Comparison of ENCODE assay signal across 21 mouse cellular contexts in the genomic region with DNA sequence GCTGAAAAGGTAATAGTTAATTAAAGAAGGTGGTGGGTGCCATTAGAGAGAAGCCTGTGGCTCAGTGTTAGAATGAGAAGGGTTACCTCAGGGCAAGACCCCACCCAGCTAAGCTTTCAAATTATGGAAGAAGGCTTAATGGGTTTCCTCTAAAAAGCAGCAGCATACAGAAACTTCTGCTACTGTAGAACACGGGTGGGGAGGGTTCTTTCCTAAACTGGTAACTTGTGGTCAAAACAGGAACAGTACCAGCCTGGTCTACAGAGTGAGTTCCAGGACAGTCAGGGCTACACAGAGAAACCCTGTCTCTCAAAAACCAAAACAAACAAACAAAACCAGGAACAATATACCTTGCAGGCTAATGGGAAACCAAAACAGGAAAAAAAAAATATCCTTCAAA. TPM values are rescaled to one million over a fixed set of nuclear protein-coding genes. Genes with fewer than 3 reads are reported as not detected.
DNase-seq lines count a peak whose midpoint lies in the region; ATAC-seq and TF ChIP-seq lines count a peak whose summit lies in the region.
"Had no signal": no experiment of that assay in that cellular context is flagged by ENCODE, and none has a peak within 500 bp of the region (broad histone marks: within the 10 kb centered on the region; RNA-seq: fewer than 3 reads in every experiment).

No protein-coding gene starts in this region.

- 79% methylated on average over 1 of the region's 1 CpGs for WGBS in forebrain, embryonic 14.5 days

- peak; percentile 47 to 48; a peak in 2 of 4 replicates for ATAC-seq in hematopoietic stem cell, adult 5-6 weeks (replicated peaks in 1 of 2; ENCODE audit: insufficient read depth in 1 of 2, low FRiP score in 2 of 2, low TSS enrichment in 1 of 2, low read depth in 1 of 2, poor library complexity in 2 of 2, severe bottlenecking in 2 of 2)
- ATAC-seq in forebrain, embryonic 14.5 days, result no peak
- ATAC-seq: activated CD4-positive, CD25-positive, alpha-beta regulatory T cell, adult 4 months; inflammation-experienced regulatory T-cells, adult 6 months; midbrain, embryonic 16.5 days; Patski had no signal

- no peak overlapping the region for H3K4me3 ChIP-seq in layer of hippocampus, adult 2 months
- H3K4me3 ChIP-seq in E14TG2a.4 (replicated peaks; ENCODE audit: low read length), result 0 out of 2 replicates have a peak overlapping the region, but pooled peaks have one; percentile 10
- peak overlapping the region; percentile 2 for H3K4me3 ChIP-seq in megakaryocyte, embryonic 14.5 days (replicated peaks)
- no peak overlapping the region for H3K4me3 ChIP-seq in forebrain, embryonic 14.5 days (ENCODE audit: low read depth, low read length)
- H3K4me3 ChIP-seq: embryonic facial prominence, embryonic 12.5 days; heart, adult 2 months; heart, embryonic 15.5 days had no signal

- no peak for DNase-seq in layer of hippocampus, adult 2 months (ENCODE audit: low spot score in 2 of 2)
- DNase-seq in layer of hippocampus, adult 8-10 months (ENCODE audit: low spot score in 2 of 2), result no peak
- DNase-seq in adrenal gland, postnatal 25 days, result no peak
- no peak for DNase-seq in forebrain, embryonic 14.5 days (ENCODE audit: low spot score)
- DNase-seq in cerebellum, postnatal 14 days, result no peak
- DNase-seq: cerebellum, adult 11-12 months; kidney, adult 9 months; kidney, postnatal 36 days; layer of hippocampus, postnatal 36 days; right cerebral cortex, adult 18-20 months; spleen, adult 18-20 months had no signal

- no peak overlapping the region for H3K9ac ChIP-seq in forebrain, embryonic 14.5 days (ENCODE audit: low read length)
- H3K9ac ChIP-seq: embryonic facial prominence, embryonic 12.5 days; heart, embryonic 15.5 days had no signal

- peak overlapping the region; percentile 9; the same call in 1 of the 2 replicates for H3K27ac ChIP-seq in layer of hippocampus, adult 2 months
- no peak overlapping the region for H3K27ac ChIP-seq in forebrain, embryonic 14.5 days (ENCODE audit: low read depth, low read length)
- H3K27ac ChIP-seq: embryonic facial prominence, embryonic 12.5 days; heart, adult 2 months; heart, embryonic 15.5 days had no signal

- H3K27me3 ChIP-seq in E14TG2a.4 (ENCODE audit: insufficient read depth, low read length), result no peaks in the 10 kb centered on the region
- no peaks in the 10 kb centered on the region for H3K27me3 ChIP-seq in megakaryocyte, embryonic 14.5 days (replicated peaks)
- no peaks in the 10 kb centered on the region for H3K27me3 ChIP-seq in forebrain, embryonic 14.5 days (replicated peaks; ENCODE audit: control insufficient read depth, insufficient read depth, low read length)
- H3K27me3 ChIP-seq: embryonic facial prominence, embryonic 12.5 days; heart, embryonic 15.5 days; Patski had no signal

- H3K4me1 ChIP-seq in E14TG2a.4 (replicated peaks; ENCODE audit: low read depth, low read length), result peaks cover 30% of the 10 kb centered on the region
- H3K4me1 ChIP-seq in megakaryocyte, embryonic 14.5 days, result peaks cover 36% of the 10 kb centered on the region
- no peaks in the 10 kb centered on the region for H3K4me1 ChIP-seq in forebrain, embryonic 14.5 days (ENCODE audit: control insufficient read depth, insufficient read depth, low read length)
- H3K4me1 ChIP-seq: heart, embryonic 15.5 days had no signal

- no peaks in the 10 kb centered on the region for H3K9me3 ChIP-seq in E14TG2a.4 (ENCODE audit: low read length)
- peaks cover 4% of the 10 kb centered on the region; the same call in 1 of the 2 replicates for H3K9me3 ChIP-seq in megakaryocyte, embryonic 14.5 days
- no peaks in the 10 kb centered on the region for H3K9me3 ChIP-seq in forebrain, embryonic 14.5 days (replicated peaks; ENCODE audit: control insufficient read depth, low read length)
- H3K9me3 ChIP-seq: embryonic facial prominence, embryonic 12.5 days; heart, embryonic 15.5 days had no signal

- no peaks in the 10 kb centered on the region for H3K36me3 ChIP-seq in E14TG2a.4 (ENCODE audit: insufficient read depth, low read length)
- H3K36me3 ChIP-seq in megakaryocyte, embryonic 14.5 days (replicated peaks; ENCODE audit: low read length), result peaks cover 7% of the 10 kb centered on the region
- no peaks in the 10 kb centered on the region for H3K36me3 ChIP-seq in forebrain, embryonic 14.5 days (ENCODE audit: control insufficient read depth, insufficient read depth, low read length)
- H3K36me3 ChIP-seq: embryonic facial prominence, embryonic 12.5 days; heart, embryonic 15.5 days had no signal

- no peak overlapping the region for H3K4me2 ChIP-seq in forebrain, embryonic 14.5 days (ENCODE audit: low read length)
- H3K4me2 ChIP-seq: embryonic facial prominence, embryonic 12.5 days; heart, embryonic 15.5 days had no signal

- TF ChIP-seq CTCF in layer of hippocampus, adult 2 months (conservative IDR thresholded peaks at IDR 0.05), result no peak
- TF ChIP-seq CTCF in E14TG2a.4 (conservative IDR thresholded peaks at IDR 0.05; ENCODE audit: low read length), result no peak

RNA-seq across cellular contexts. Expression of a gene that starts 7.1 kb away (rescaled TPM):
- total RNA-seq in layer of hippocampus, adult 2 months (2021), result 10 to 100 TPM; 44.3 to 49.9 TPM
- total RNA-seq in layer of hippocampus, adult 8-10 months (2022), result 10 to 100 TPM; 46.9 to 59.8 (median 54.4) TPM
- total RNA-seq in hematopoietic stem cell, adult 5-6 weeks (2017), result 32.5 and 36.2 TPM in 2 replicates
- 1.4 and 3.8 TPM in 2 replicates for polyA plus RNA-seq in megakaryocyte, embryonic 14.5 days (2012; ENCODE audit: insufficient read depth, low replicate concordance)
- total RNA-seq in adrenal gland, postnatal 25 days (2021), result 31.1 and 51.9 TPM in 2 replicates
- 48.0 and 50.8 TPM in 2 replicates for polyA plus RNA-seq in forebrain, embryonic 14.5 days (2014; fragmentation: Nextera tagmentation; extraction: Ambion mirVana)

RNA-seq across cellular contexts. Expression of a gene that starts 50.3 kb away (rescaled TPM):
- 10 to 100 TPM; 56.6 to 59.1 TPM for total RNA-seq in layer of hippocampus, adult 2 months (2021)
- 10 to 100 TPM; 56.1 to 63.1 (median 61.7) TPM for total RNA-seq in layer of hippocampus, adult 8-10 months (2022)
- total RNA-seq in hematopoietic stem cell, adult 5-6 weeks (2017), result 4.7 and 11.0 TPM in 2 replicates
- polyA plus RNA-seq in megakaryocyte, embryonic 14.5 days (2012; ENCODE audit: insufficient read depth, low replicate concordance), result 0.86 TPM in 1 of 2 replicates, not detected in the other
- total RNA-seq in adrenal gland, postnatal 25 days (2021), result 5.1 and 7.6 TPM in 2 replicates
- 14.4 and 17.5 TPM in 2 replicates for polyA plus RNA-seq in forebrain, embryonic 14.5 days (2014; fragmentation: Nextera tagmentation; extraction: Ambion mirVana)

Comparison
In these comparisons a context has a peak if more than half of its experiments do, and no peak if none do; other contexts are left out.
1. H3K4me3 ChIP-seq: peak in E14TG2a.4 (single experiment) and megakaryocyte, embryonic 14.5 days (single experiment); none in layer of hippocampus, adult 2 months (single experiment) and forebrain, embryonic 14.5 days (single experiment).